Mouse (Mus musculus) brain, embryonic 14.5 days (tissue): ENCODE measurements around the gene Ccdc33. TPM values are rescaled to one million over a fixed set of nuclear protein-coding genes. Genes with fewer than 3 reads are reported as not detected.

Source experiments
- DNase-seq: peaks from one replicate; pipeline ENCODE4 v3.0.0-alpha.2; 2011; ENCODE audit warnings: low read depth
- CTCF ChIP-seq: fragments of 200-500 bp; IDR thresholded peaks from 2 replicates; pipeline ENCODE4 v1.5.1; 2012; ENCODE audit warnings: inconsistent platforms, mild to moderate bottlenecking, moderate library complexity, borderline replicate concordance; ENCODE audit not compliant: insufficient read depth, insufficient read length; ENCODE audit errors: extremely low read depth
- POLR2A ChIP-seq: fragments of 200-500 bp; IDR thresholded peaks from 2 replicates; pipeline ENCODE4 v1.6.1; 2012; ENCODE audit warnings: mild to moderate bottlenecking, inconsistent platforms, borderline replicate concordance; ENCODE audit not compliant: poor library complexity, insufficient read depth, insufficient read length, severe bottlenecking; ENCODE audit errors: extremely low read depth
- polyA plus RNA-seq: library from polyadenylated mRNA; depleted of rRNA; stranded (reverse); fragments of >200 nt; gene quantifications from 2 replicates; pipeline ENCODE4 v1.2.3, GENCODE M21; 2012; rRNA removed

The Ccdc33 gene
- polyA plus RNA-seq, 1 experiment = 0.89 TPM

- peak; percentile 70; the same call in 1 of the 2 replicates for TF ChIP-seq CTCF
- no peak for TF ChIP-seq POLR2A
- DNase-seq = peak; percentile 74
Measured at GRCm38 (mm10) chr9:57995282-57995681, 123.3 kb downstream of the Ccdc33 start.

DNA sequence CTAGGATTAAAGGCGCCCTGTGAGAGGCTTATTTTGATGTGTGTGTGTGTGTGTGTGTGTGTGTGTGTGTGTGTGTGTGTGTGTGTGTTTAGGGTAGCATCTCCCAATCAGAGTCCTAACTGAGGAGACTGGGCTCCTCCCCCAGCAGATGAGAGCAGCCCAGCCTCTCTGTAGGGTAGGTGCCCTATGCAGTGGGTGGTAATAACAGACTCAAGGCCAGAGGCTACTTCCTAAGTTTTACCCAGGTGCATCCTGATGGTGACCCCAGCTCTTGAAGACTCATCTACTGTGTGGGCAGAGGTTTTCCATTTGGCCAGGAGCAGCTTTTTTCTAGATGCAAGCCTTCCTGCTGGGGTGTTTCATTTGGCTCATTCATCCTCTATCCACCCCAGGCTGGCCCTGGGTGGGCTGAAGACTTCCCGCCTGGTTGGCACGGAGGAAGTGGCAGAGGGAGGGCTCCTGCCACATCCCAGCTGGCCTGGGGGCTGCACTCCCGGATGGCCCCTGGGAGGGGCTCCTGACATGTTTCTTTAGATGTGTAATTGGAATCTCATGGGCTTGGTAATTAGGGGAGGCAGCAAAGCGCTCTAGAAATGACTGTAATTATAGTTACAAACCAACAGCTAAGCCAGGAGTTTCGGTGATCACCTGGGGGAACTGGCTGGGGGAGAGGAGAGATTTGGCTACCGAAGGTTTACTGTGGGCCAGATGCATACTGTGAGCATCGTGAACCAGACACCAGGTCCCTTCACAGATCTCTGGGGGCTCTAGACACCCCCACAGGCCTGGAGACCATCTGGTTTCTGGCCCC lies 125.6 kb downstream of the Ccdc33 start:
- TF ChIP-seq POLR2A (no peak), CTCF (no peak)
- DNase-seq = peak; percentile 78

DNA sequence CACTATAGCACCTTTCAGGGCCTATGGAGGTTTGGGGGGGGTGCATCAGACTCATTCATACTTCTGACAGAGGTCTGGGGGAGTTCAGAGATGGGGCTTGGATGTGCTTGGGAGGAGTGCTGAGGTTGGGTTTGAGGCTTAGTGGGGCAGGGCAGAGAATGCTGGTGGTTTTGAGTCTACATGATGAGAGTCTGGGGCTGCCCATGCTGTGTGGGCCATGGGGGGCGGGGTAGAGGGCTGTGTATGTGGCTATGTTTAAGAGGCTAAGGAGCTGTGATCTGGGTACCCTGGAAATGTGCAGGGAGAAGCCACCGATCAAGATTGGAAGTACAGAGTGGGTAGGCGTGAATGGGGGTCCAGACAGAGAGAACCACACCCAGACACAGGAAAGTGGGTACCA lies 126.6 kb downstream of the Ccdc33 start:
- DNase-seq = no peak
- TF ChIP-seq CTCF (no peak), POLR2A (no peak)

- peak; percentile 74 for TF ChIP-seq CTCF
- no peak for TF ChIP-seq POLR2A
Measured at GRCm38 (mm10) chr9:57990438-57991110, 128.0 kb downstream of the Ccdc33 start.

DNA sequence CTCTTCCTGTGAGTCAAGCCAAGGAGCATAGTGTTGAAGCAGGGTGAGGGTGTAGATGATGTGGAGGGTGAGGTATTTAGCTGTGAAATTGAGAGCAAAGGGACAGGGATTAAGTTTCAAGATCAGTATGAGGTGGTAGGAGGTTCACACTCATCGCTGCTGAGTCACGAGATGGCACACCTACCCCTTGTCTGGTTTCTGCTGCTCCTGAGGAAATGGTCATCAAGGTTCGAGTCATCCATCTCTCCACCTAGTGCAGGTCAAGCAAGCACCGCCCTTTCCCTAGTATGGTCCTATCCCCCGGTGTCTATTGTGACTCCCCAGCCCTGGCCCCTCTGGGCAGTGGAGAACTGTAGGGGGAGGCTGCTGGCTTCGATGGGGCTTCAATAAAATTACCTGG lies 129.3 kb downstream of the Ccdc33 start:
- no peak for DNase-seq
- TF ChIP-seq POLR2A = no peak
- TF ChIP-seq CTCF = no peak

More at GRCm38 (mm10) chr9:57990438-57991110, 128.0 kb downstream of the Ccdc33 start:
- DNase-seq = peak; percentile 54

- DNase-seq = no peak
- TF ChIP-seq POLR2A (no peak), CTCF (no peak)
Measured at GRCm38 (mm10) chr9:57988098-57988497, 130.5 kb downstream of the Ccdc33 start.

- DNase-seq = no peak
- no peak for TF ChIP-seq POLR2A
- no peak for TF ChIP-seq CTCF
Measured at GRCm38 (mm10) chr9:57986293-57986692, 132.3 kb downstream of the Ccdc33 start.

DNA sequence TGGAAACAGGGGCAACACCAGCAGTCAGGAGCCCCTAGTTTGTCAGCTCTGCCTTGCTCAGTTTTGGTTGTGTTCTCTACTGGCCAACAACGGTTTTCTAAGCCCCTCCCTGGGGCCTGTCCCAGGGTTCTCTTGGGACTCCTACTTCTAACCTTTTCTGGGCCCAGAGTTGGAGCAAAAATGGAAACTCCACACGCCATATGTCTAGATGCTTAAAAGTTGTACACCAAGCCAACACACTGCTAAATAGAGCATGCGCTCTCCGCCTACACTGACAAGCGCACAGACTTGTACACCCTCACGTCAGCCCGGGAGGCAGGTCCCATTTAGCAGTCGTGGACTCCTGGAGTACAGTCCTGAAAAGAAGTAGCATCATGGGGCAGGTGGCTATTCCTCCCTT lies 133.3 kb downstream of the Ccdc33 start:
- TF ChIP-seq POLR2A = no peak
- TF ChIP-seq CTCF = no peak
- no peak for DNase-seq

- TF ChIP-seq CTCF (no peak), POLR2A (no peak)
- no peak for DNase-seq
Measured at GRCm38 (mm10) chr9:57980570-57980969, 138.1 kb downstream of the Ccdc33 start.

- DNase-seq = no peak
Measured at GRCm38 (mm10) chr9:57978858-57979257, 139.8 kb downstream of the Ccdc33 start.

More at GRCm38 (mm10) chr9:57978858-57979257, 139.8 kb downstream of the Ccdc33 start:
- TF ChIP-seq CTCF = no peak
- TF ChIP-seq POLR2A = no peak

Other genes with a start within 250 kb of the Ccdc33 start
- 125 and 140 TPM in 2 replicates for gene Ubl7, start 207.8 kb downstream of the Ccdc33 start, polyA plus RNA-seq
- gene Sema7a, start 178.7 kb downstream of the Ccdc33 start, polyA plus RNA-seq = 37.9 and 42.7 TPM in 2 replicates
- gene Cyp11a1, start 112.4 kb downstream of the Ccdc33 start, polyA plus RNA-seq = 0.66 and 0.68 TPM in 2 replicates
- 14.2 and 18.6 TPM in 2 replicates for gene Stra6, start 55.0 kb downstream of the Ccdc33 start, polyA plus RNA-seq
- gene Islr, start 85.5 kb upstream of the Ccdc33 start, polyA plus RNA-seq = 57.7 and 67.1 TPM in 2 replicates
- 364 and 418 TPM in 2 replicates for gene Islr2, start 85.5 kb upstream of the Ccdc33 start, polyA plus RNA-seq
- gene Pml, start 131.0 kb upstream of the Ccdc33 start, polyA plus RNA-seq = 6.8 and 7.1 TPM in 2 replicates
- 123 and 145 TPM in 2 replicates for gene Stoml1, start 134.3 kb upstream of the Ccdc33 start, polyA plus RNA-seq
- 11.8 and 14.4 TPM in 2 replicates for gene Loxl1, start 194.4 kb upstream of the Ccdc33 start, polyA plus RNA-seq